Mouse (Mus musculus): Measurements from ENCODE around the gene Crtam.

- no peak for TF ChIP-seq CTCF (IDR thresholded peaks at IDR 0.05; ENCODE audit: low read depth)
- no peak for TF ChIP-seq EP300 (IDR thresholded peaks at IDR 0.05; ENCODE audit: low read depth)
These were observed 27.4 kb upstream of the Crtam start for GRCm38 (mm10) chr9:41031590-41032489.
